Mouse (Mus musculus): ENCODE data around the gene Tmc1.

Tmc1 gene

DNA sequence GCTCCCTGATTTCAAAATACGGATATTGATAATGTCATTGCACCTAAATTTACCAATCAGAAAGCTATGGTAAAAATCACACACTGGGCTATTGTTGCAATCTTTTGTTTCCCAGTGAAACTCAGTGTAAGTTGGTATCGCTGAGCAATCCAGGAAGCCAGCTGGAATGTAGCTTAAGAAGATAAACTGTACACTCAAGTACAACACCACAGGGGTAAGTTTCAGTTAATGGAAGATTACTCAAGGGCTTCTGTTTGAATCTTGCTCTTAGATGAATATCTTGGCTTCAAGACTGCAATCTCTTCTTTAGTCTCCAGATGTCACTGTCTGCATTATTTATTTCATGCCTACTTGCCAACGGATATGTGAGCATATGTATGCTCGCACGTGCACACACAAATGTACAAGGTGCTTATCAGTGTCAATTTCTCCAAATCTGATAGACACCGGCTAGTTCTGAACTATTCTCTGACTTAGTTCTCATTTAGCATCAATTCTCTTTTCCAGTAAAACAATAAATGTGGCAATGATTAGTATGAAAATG, 156.4 kb downstream of the Tmc1 start:
- peak; percentile 85 for ATAC-seq (ENCODE audit: low TSS enrichment)

DNA sequence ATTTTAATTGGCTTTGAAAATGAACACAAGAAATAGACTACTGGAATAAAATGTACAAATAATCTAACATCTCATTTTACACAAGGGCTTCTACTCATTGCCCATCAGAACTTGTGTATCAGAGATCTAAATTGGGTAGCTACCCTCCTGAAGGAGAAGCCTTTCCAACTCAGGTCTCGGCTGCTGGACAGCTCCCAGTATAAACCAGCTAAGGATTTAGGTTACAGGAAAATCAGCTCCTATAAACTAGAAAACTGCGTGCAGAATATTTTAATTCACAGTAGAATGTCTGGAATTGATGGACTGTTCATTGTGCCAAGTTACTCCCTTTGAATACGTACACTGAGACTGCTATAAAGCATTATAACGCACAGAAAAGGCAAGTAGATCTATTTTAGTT, 158.0 kb downstream of the Tmc1 start:
- ATAC-seq (ENCODE audit: low TSS enrichment) = no peak

DNA sequence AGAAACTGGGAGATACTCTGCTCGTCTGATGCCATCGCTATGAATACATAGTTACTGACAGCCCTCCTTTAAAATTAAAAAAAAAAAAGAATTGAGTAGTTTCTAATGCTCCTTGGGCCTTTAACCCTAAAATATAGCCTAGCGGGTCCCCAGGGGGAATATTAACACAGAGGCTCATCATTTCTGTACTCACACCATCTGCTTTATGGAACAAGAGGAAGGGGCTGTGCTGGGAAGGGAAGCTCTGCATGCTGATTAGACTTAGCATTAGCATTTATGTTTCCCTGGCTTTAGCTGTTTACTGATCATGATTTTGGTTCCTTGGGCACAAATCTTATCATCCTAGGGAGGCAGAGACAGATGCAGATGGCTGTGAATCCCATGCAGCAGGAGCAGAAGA, 159.0 kb downstream of the Tmc1 start:
- no peak for ATAC-seq (ENCODE audit: low TSS enrichment)

DNA sequence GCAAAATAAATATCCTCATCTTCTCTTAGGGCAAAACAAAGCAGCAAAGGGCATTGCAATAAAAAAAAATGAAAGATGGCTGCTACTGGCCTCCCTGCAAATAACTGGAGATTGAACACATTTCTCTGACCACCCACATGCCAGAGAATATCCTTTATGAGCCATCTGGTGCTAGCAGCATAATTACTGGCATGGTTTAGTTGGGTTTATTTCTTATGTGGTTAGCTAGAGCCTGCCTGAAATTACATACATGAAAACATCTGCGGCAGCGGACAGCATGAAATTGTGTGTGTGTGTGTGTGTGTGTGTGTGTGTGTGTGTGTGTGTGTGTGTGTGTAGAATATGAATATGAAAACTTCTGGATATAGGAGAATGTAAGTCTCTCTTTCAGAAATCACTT, 161.2 kb downstream of the Tmc1 start:
- ATAC-seq (ENCODE audit: low TSS enrichment) = peak; percentile 95

DNA sequence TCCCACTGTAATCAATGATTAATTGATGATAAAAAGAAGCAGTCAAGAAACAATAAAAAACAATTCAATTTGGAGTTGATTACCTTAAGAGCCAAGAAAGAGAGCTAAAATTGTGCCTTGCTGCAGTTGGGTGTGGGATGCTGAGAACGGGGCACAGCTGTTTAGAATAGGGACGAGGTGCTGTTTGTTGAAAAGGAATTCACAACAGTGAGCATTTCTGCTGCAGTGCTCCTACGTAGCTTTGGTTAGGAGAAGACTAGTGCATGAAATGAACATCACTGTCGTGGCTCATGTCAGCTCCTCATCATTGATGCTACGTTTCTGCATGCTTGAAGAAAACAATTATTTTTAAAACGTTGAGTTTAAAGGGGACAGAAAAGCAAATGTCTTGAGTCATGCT, 166.7 kb downstream of the Tmc1 start:
- peak; percentile 78 for ATAC-seq (ENCODE audit: low TSS enrichment)

DNA sequence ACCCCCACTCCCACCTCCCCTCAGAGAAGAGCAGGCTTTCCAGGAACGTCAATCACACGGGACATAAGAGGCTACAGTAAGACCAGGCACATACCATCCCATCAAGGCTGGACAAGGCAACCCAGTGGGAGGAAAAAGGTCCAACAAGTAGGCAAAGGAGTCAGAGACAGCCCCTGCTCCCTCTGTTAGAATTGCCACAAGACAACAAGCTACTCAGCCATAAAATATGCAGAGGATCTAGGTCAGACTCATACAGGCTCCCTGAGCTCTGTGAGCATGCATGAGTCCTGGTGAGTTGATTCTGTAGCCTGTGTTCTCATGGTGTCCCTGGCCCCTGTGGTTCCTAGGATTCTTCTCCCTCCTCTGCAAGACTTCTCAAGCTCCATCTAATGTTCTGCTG, 178.3 kb downstream of the Tmc1 start:
- ATAC-seq (ENCODE audit: low TSS enrichment) = no peak

DNA sequence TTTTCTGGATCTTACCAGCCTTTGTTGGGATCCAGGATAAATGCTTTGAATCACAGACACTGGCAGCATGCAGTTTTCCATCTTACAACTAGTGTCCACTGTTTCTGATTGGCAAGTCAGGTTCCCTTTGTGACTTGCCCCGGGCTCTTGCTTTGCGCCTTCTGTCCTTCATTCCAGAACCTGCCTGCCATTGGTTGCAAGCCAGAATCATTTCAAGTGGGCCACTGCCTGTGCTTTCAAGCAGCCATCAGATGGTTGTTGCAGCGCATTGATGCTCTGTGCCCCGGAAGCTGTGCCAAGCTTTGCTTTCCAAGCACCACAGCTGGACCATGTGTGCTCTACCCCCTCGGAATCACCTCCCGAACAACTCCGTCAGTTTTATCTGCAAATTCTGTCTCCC, 180.1 kb downstream of the Tmc1 start:
- no peak for ATAC-seq (ENCODE audit: low TSS enrichment)

DNA sequence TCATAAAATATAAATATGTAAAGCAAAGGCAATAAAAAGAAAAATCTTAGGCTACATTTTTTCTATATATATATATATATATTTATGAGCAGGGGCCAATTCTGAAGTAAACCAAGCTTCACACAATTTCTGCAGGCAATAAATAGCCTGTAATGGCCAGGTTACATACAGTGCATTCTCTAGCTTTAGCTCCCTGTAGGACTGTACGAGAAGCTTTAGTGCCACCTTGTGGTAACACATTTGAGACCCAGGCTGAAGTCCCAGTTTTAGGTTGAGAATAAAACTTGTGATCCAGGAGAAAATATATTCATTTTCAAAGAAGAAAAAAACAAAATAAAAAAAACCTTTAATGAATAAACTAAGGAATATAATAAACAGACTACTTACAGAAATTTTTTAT, 189.8 kb downstream of the Tmc1 start:
- peak; percentile 67; the same call in 1 of the 2 replicates for ATAC-seq (ENCODE audit: low TSS enrichment)

DNA sequence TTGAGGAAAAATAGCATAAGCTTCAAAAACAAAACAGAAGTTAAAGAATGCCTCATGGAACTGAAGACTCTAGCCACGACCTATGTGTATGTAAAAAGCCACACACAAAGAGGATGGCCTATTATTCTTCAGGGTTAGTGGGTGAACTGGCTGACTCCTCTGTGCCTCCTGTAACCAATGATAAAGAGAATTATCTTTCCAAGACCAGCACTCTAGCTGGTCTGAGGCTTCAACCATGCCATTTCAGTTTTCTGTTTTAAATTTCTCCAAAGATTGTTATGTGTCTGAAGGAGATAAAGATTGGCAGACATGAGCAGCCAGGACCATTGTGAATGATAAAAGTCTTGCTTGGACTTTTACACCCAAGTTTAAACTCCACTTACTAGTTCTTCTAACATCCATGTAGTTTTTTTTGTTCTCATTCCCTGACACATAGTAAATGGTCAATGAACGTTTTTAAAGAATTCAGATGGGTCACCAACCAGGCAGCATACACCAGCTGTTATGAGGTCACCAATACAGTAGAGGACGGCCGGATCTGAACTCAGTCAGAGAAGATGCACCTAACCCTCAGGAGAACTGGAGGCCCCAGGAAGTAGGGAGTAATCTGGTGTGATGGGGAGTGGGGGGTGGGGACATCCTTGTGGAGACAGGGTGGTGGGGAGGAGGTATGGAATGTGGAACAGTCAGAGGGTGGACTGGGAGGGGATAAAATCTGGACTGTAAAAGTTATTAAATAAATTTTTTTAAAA, 192.2 kb downstream of the Tmc1 start:
- ATAC-seq (ENCODE audit: low TSS enrichment) = no peak

DNA sequence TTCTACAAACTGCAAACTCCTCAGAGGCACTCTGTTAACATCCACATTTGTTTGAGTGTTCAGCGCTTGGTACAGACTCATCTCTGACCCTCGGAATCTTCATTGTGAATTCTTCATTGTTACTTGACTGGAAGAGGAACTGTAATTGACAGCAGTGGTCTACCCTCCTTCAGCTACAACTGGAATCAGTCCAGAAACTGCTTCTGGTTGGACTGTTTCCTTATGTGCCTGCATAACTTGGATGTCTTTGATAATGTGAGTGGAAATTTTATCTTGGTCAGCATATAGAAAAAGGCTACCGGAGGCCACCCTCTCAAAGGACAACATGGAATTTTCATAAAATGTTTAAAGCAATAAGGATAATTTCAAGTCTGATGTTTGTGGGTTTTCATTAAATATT, 192.9 kb downstream of the Tmc1 start:
- no peak for ATAC-seq (ENCODE audit: low TSS enrichment)

DNA sequence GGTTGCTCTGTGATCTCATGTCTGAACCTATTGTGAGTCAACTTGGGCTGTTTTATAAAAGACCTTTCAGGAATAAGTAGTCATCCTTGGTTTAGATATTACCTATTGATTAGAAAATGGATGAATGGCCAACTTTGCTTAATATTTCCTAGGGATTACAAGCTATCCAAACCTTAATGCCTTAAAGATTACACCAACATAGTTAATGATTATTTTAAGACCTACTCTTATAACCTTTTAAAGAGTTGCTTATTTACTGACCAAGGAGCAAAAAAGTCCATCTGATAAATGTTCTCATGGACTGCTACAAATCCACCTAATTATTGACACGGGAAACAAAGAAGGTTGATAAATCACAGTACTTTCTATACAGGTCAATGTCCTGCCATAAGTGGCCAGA, 209.4 kb downstream of the Tmc1 start:
- ATAC-seq (ENCODE audit: low TSS enrichment) = no peak

All from frontal cortex, adult (tissue).